Mouse (Mus musculus): Measurements from ENCODE around the gene Actr2. TPM values are rescaled to one million over a fixed set of nuclear protein-coding genes. Genes with fewer than 3 reads are reported as not detected.

Actr2 gene
- polyA plus RNA-seq, 1 experiment from 2014 or later = 188 TPM

- Histone ChIP-seq H3K4me1 (ENCODE audit: control insufficient read depth, insufficient read depth, low read length) (peaks cover 10% of the 10 kb centered on the region), H3K36me3 (ENCODE audit: control insufficient read depth, insufficient read depth, low read length) (0 out of 2 replicates have a peak, but pooled peaks cover 4% of the 10 kb centered on the region), H3K27me3 (ENCODE audit: control insufficient read depth, insufficient read depth, low read depth, low read length) (no peaks in the 10 kb centered on the region), H3K4me3 (ENCODE audit: low read depth, low read length) (no peak overlapping the region), H3K4me2 (ENCODE audit: low read length) (no peak overlapping the region), H3K9ac (ENCODE audit: low read depth, low read length) (no peak overlapping the region), H3K27ac (ENCODE audit: low read length) (no peak overlapping the region), H3K9me3 (replicated peaks; ENCODE audit: control insufficient read depth, low read length, poor library complexity, severe bottlenecking) (no peaks in the 10 kb centered on the region)
- no peak for ATAC-seq
- WGBS = 98% methylated on average over 3 of the region's 3 CpGs
Observed at GRCm38 (mm10) chr11:20106946-20107345, 5.8 kb downstream of the Actr2 start.

GRCm38 (mm10) chr11:20103949-20104348 is 8.8 kb downstream of the Actr2 start:
- 0 out of 2 replicates have a peak, but pooled peaks cover 6% of the 10 kb centered on the region for H3K36me3 ChIP-seq (ENCODE audit: control insufficient read depth, insufficient read depth, low read length)
- no peak overlapping the region for H3K9ac ChIP-seq (ENCODE audit: low read depth, low read length)
- H3K9me3 ChIP-seq (replicated peaks; ENCODE audit: control insufficient read depth, low read length, poor library complexity, severe bottlenecking) = no peaks in the 10 kb centered on the region
- H3K27ac ChIP-seq (ENCODE audit: low read length) = no peak overlapping the region
- H3K27me3 ChIP-seq (ENCODE audit: control insufficient read depth, insufficient read depth, low read depth, low read length) = no peaks in the 10 kb centered on the region
- no peak overlapping the region for H3K4me3 ChIP-seq (ENCODE audit: low read depth, low read length)
- no peaks in the 10 kb centered on the region for H3K4me1 ChIP-seq (ENCODE audit: control insufficient read depth, insufficient read depth, low read length)
- WGBS = 97% methylated on average over 2 of the region's 2 CpGs
- H3K4me2 ChIP-seq (ENCODE audit: low read length) = no peak overlapping the region
- no peak for ATAC-seq

GRCm38 (mm10) chr11:20086306-20086705 is 26.4 kb downstream of the Actr2 start:
- Histone ChIP-seq H3K4me3 (ENCODE audit: low read depth, low read length) (no peak overlapping the region), H3K27ac (ENCODE audit: low read length) (no peak overlapping the region), H3K36me3 (ENCODE audit: control insufficient read depth, insufficient read depth, low read length) (peaks cover 14% of the 10 kb centered on the region), H3K4me2 (ENCODE audit: low read length) (no peak overlapping the region), H3K4me1 (ENCODE audit: control insufficient read depth, insufficient read depth, low read length) (no peaks in the 10 kb centered on the region), H3K9me3 (replicated peaks; ENCODE audit: control insufficient read depth, low read length, poor library complexity, severe bottlenecking) (no peaks in the 10 kb centered on the region), H3K9ac (ENCODE audit: low read depth, low read length) (no peak overlapping the region), H3K27me3 (ENCODE audit: control insufficient read depth, insufficient read depth, low read depth, low read length) (no peaks in the 10 kb centered on the region)
- no peak for ATAC-seq

GRCm38 (mm10) chr11:20085635-20086034 is 27.1 kb downstream of the Actr2 start:
- H3K27ac ChIP-seq (ENCODE audit: low read length) = no peak overlapping the region
- H3K9me3 ChIP-seq (replicated peaks; ENCODE audit: control insufficient read depth, low read length, poor library complexity, severe bottlenecking) = no peaks in the 10 kb centered on the region
- no peaks in the 10 kb centered on the region for H3K4me1 ChIP-seq (ENCODE audit: control insufficient read depth, insufficient read depth, low read length)
- H3K9ac ChIP-seq (ENCODE audit: low read depth, low read length) = no peak overlapping the region
- no peaks in the 10 kb centered on the region for H3K27me3 ChIP-seq (ENCODE audit: control insufficient read depth, insufficient read depth, low read depth, low read length)
- peaks cover 15% of the 10 kb centered on the region for H3K36me3 ChIP-seq (ENCODE audit: control insufficient read depth, insufficient read depth, low read length)
- WGBS = 98% methylated on average over 2 of the region's 2 CpGs
- H3K4me3 ChIP-seq (ENCODE audit: low read depth, low read length) = no peak overlapping the region
- no peak overlapping the region for H3K4me2 ChIP-seq (ENCODE audit: low read length)
- ATAC-seq = no peak

- no peak for ATAC-seq
Observed at GRCm38 (mm10) chr11:20075415-20075814, 37.3 kb downstream of the Actr2 start.

GRCm38 (mm10) chr11:20072826-20073225 is 39.9 kb downstream of the Actr2 start:
- Histone ChIP-seq H3K27me3 (ENCODE audit: control insufficient read depth, insufficient read depth, low read depth, low read length) (no peaks in the 10 kb centered on the region), H3K9me3 (replicated peaks; ENCODE audit: control insufficient read depth, low read length, poor library complexity, severe bottlenecking) (no peaks in the 10 kb centered on the region), H3K36me3 (ENCODE audit: control insufficient read depth, insufficient read depth, low read length) (peaks cover 9% of the 10 kb centered on the region; the same call in 1 of the 2 replicates), H3K9ac (ENCODE audit: low read depth, low read length) (no peak overlapping the region), H3K4me2 (ENCODE audit: low read length) (no peak overlapping the region), H3K4me1 (ENCODE audit: control insufficient read depth, insufficient read depth, low read length) (no peaks in the 10 kb centered on the region), H3K27ac (ENCODE audit: low read length) (no peak overlapping the region), H3K4me3 (ENCODE audit: low read depth, low read length) (no peak overlapping the region)
- 97% methylated on average over 5 of the region's 5 CpGs for WGBS
- no peak for ATAC-seq

More at GRCm38 (mm10) chr11:20075415-20075814, 37.3 kb downstream of the Actr2 start:
- Histone ChIP-seq H3K27me3 (ENCODE audit: control insufficient read depth, insufficient read depth, low read depth, low read length) (no peaks in the 10 kb centered on the region), H3K36me3 (ENCODE audit: control insufficient read depth, insufficient read depth, low read length) (peaks cover 24% of the 10 kb centered on the region), H3K4me1 (ENCODE audit: control insufficient read depth, insufficient read depth, low read length) (no peaks in the 10 kb centered on the region), H3K9me3 (replicated peaks; ENCODE audit: control insufficient read depth, low read length, poor library complexity, severe bottlenecking) (no peaks in the 10 kb centered on the region), H3K9ac (ENCODE audit: low read depth, low read length) (no peak overlapping the region), H3K27ac (ENCODE audit: low read length) (no peak overlapping the region), H3K4me2 (ENCODE audit: low read length) (no peak overlapping the region), H3K4me3 (ENCODE audit: low read depth, low read length) (no peak overlapping the region)
- 90% methylated on average over 1 of the region's 1 CpGs for WGBS

GRCm38 (mm10) chr11:20072174-20072573 is 40.5 kb downstream of the Actr2 start:
- H3K27me3 ChIP-seq (ENCODE audit: control insufficient read depth, insufficient read depth, low read depth, low read length) = no peaks in the 10 kb centered on the region
- no peak overlapping the region for H3K4me2 ChIP-seq (ENCODE audit: low read length)
- 79% methylated on average over 3 of the region's 3 CpGs for WGBS
- H3K4me3 ChIP-seq (ENCODE audit: low read depth, low read length) = no peak overlapping the region
- peaks cover 6% of the 10 kb centered on the region; the same call in 1 of the 2 replicates for H3K36me3 ChIP-seq (ENCODE audit: control insufficient read depth, insufficient read depth, low read length)
- no peak overlapping the region for H3K27ac ChIP-seq (ENCODE audit: low read length)
- no peaks in the 10 kb centered on the region for H3K4me1 ChIP-seq (ENCODE audit: control insufficient read depth, insufficient read depth, low read length)
- no peaks in the 10 kb centered on the region for H3K9me3 ChIP-seq (replicated peaks; ENCODE audit: control insufficient read depth, low read length, poor library complexity, severe bottlenecking)
- ATAC-seq = peak; percentile 60; the same call in 1 of the 2 replicates
- no peak overlapping the region for H3K9ac ChIP-seq (ENCODE audit: low read depth, low read length)

- WGBS = 98% methylated on average over 6 of the region's 6 CpGs
- H3K4me3 ChIP-seq (ENCODE audit: low read depth, low read length) = no peak overlapping the region
- ATAC-seq = no peak
- H3K9ac ChIP-seq (ENCODE audit: low read depth, low read length) = no peak overlapping the region
- H3K9me3 ChIP-seq (replicated peaks; ENCODE audit: control insufficient read depth, low read length, poor library complexity, severe bottlenecking) = no peaks in the 10 kb centered on the region
- no peak overlapping the region for H3K27ac ChIP-seq (ENCODE audit: low read length)
- H3K27me3 ChIP-seq (ENCODE audit: control insufficient read depth, insufficient read depth, low read depth, low read length) = no peaks in the 10 kb centered on the region
- H3K36me3 ChIP-seq (ENCODE audit: control insufficient read depth, insufficient read depth, low read length) = peaks cover 5% of the 10 kb centered on the region; the same call in 1 of the 2 replicates
- H3K4me2 ChIP-seq (ENCODE audit: low read length) = no peak overlapping the region
- no peaks in the 10 kb centered on the region for H3K4me1 ChIP-seq (ENCODE audit: control insufficient read depth, insufficient read depth, low read length)
Observed at GRCm38 (mm10) chr11:20068346-20069004, 44.2 kb downstream of the Actr2 start.

- no peak for ATAC-seq
- Histone ChIP-seq H3K9ac (ENCODE audit: low read depth, low read length) (no peak overlapping the region), H3K4me2 (ENCODE audit: low read length) (no peak overlapping the region), H3K4me1 (ENCODE audit: control insufficient read depth, insufficient read depth, low read length) (no peaks in the 10 kb centered on the region), H3K27ac (ENCODE audit: low read length) (no peak overlapping the region), H3K9me3 (replicated peaks; ENCODE audit: control insufficient read depth, low read length, poor library complexity, severe bottlenecking) (no peaks in the 10 kb centered on the region), H3K27me3 (ENCODE audit: control insufficient read depth, insufficient read depth, low read depth, low read length) (no peaks in the 10 kb centered on the region), H3K4me3 (ENCODE audit: low read depth, low read length) (no peak overlapping the region), H3K36me3 (ENCODE audit: control insufficient read depth, insufficient read depth, low read length) (peaks cover 5% of the 10 kb centered on the region; the same call in 1 of the 2 replicates)
- 75% methylated on average over 1 of the region's 1 CpGs for WGBS
Observed at GRCm38 (mm10) chr11:20067521-20067920, 45.2 kb downstream of the Actr2 start.
